Mouse (Mus musculus) forebrain, embryonic 13.5 days (tissue): Measurements from ENCODE around the gene Cdkn2d. TPM values are rescaled to one million over a fixed set of nuclear protein-coding genes. Genes with fewer than 3 reads are reported as not detected.

Experiments used
- ATAC-seq: fragments of 200-750 bp; cut with Nextera tagmentation; 2 replicates; pipeline ENCODE4 v1.8.0; 2017
- H3K27ac ChIP-seq: fragments of 300-500 bp; sonication (generic); 2 replicates; pipeline ENCODE4 v1.5.1; 2015; ENCODE audit warnings: inconsistent platforms, mild to moderate bottlenecking, moderate library complexity
- H3K27me3 ChIP-seq: fragments of 300-500 bp; sonication (generic); 2 replicates; pipeline ENCODE4 v1.6.1; 2015; ENCODE audit warnings: mild to moderate bottlenecking, inconsistent platforms
- H3K36me3 ChIP-seq: fragments of 300-500 bp; sonication (generic); 2 replicates; pipeline ENCODE4 v1.6.1; 2015; ENCODE audit warnings: mild to moderate bottlenecking, inconsistent platforms; ENCODE audit not compliant: poor library complexity, severe bottlenecking
- H3K4me1 ChIP-seq: fragments of 300-500 bp; sonication (generic); 2 replicates; pipeline ENCODE4 v1.6.1; 2015; ENCODE audit warnings: inconsistent platforms
- H3K4me2 ChIP-seq: fragments of 300-500 bp; sonication (generic); 2 replicates; pipeline ENCODE4 v1.6.1; 2015; ENCODE audit warnings: inconsistent platforms, mild to moderate bottlenecking, moderate library complexity
- H3K4me3 ChIP-seq: fragments of 300-500 bp; sonication (generic); 2 replicates; pipeline ENCODE4 v1.5.1; 2015; ENCODE audit warnings: mild to moderate bottlenecking, inconsistent platforms
- H3K9ac ChIP-seq: fragments of 300-500 bp; sonication (generic); 2 replicates; pipeline ENCODE4 v1.6.1; 2015; ENCODE audit warnings: mild to moderate bottlenecking, inconsistent platforms
- H3K9me3 ChIP-seq: fragments of 300-500 bp; sonication (generic); replicated peaks from 2 replicates; pipeline ENCODE4 v1.6.1; 2016; ENCODE audit warnings: inconsistent platforms
- whole genome bisulfite sequencing: fragments of 180-500 bp; shearing (Covaris S2); methylation state at CpG from one replicate; pipeline ENCODE4 v1.1.7; 2015; 5-methylcytosine and 5-hydroxymethylcytosine counted together
- polyA plus RNA-seq: library from polyadenylated mRNA; unstranded; fragments of >200 nt; fragmentation: Nextera tagmentation; extraction: Ambion mirVana; gene quantifications from 2 replicates; pipeline ENCODE4 v1.2.1, GENCODE M21; 2015

Gene Cdkn2d
- polyA plus RNA-seq = 85.4 and 88.3 TPM in 2 replicates

GRCm38 (mm10) chr9:21291022-21291787, at the start of gene Cdkn2d:
Gene Cdkn2d, minus strand, starts transcription at chr9:21291407.
- WGBS = under 1% methylated on average over 46 of the region's 51 CpGs
- peaks cover 37% of the 10 kb centered on the region for H3K4me1 ChIP-seq

GRCm38 (mm10) chr9:21340411-21340810, 49.2 kb upstream of the Cdkn2d start:
- Histone ChIP-seq H3K27me3 (no peaks in the 10 kb centered on the region), H3K4me1 (peaks cover 3% of the 10 kb centered on the region; the same call in 1 of the 2 replicates), H3K4me3 (no peak overlapping the region), H3K36me3 (peaks cover 47% of the 10 kb centered on the region), H3K27ac (no peak overlapping the region), H3K4me2 (no peak overlapping the region), H3K9me3 (no peaks in the 10 kb centered on the region), H3K9ac (no peak overlapping the region)
- no peak for ATAC-seq
- 94% methylated on average over 4 of the region's 4 CpGs for WGBS

More at GRCm38 (mm10) chr9:21291022-21291787, at the start of gene Cdkn2d:
- H3K4me3 ChIP-seq = peak within 1 kb of the TSS; percentile 85
- peak within 1 kb of the TSS; percentile 83 for H3K27ac ChIP-seq
- H3K27me3 ChIP-seq = no peaks in the 10 kb centered on the region
- H3K9ac ChIP-seq = peak within 1 kb of the TSS; percentile 86
- H3K36me3 ChIP-seq = peaks cover 4% of the 10 kb centered on the region; the same call in 1 of the 2 replicates
- H3K4me2 ChIP-seq = peak within 1 kb of the TSS; percentile 87
- ATAC-seq = peak; percentile 96
- H3K9me3 ChIP-seq = no peaks in the 10 kb centered on the region

- WGBS = 18% methylated on average over 20 of the region's 20 CpGs
- H3K27me3 ChIP-seq = no peaks in the 10 kb centered on the region
- no peak for ATAC-seq
- peaks cover 29% of the 10 kb centered on the region for H3K36me3 ChIP-seq
- H3K4me2 ChIP-seq = no peak overlapping the region
- no peak overlapping the region for H3K4me3 ChIP-seq
- H3K9ac ChIP-seq = no peak overlapping the region
- no peak overlapping the region for H3K27ac ChIP-seq
- H3K9me3 ChIP-seq = no peaks in the 10 kb centered on the region
- peaks cover 7% of the 10 kb centered on the region; the same call in 1 of the 2 replicates for H3K4me1 ChIP-seq
Observed at GRCm38 (mm10) chr9:21337652-21338051, 46.4 kb upstream of the Cdkn2d start.

GRCm38 (mm10) chr9:21336491-21336890, 45.3 kb upstream of the Cdkn2d start:
- H3K27ac ChIP-seq = no peak overlapping the region
- no peak overlapping the region for H3K4me3 ChIP-seq
- peaks cover 13% of the 10 kb centered on the region; the same call in 1 of the 2 replicates for H3K4me1 ChIP-seq
- H3K9me3 ChIP-seq = no peaks in the 10 kb centered on the region
- H3K36me3 ChIP-seq = peaks cover 17% of the 10 kb centered on the region
- H3K9ac ChIP-seq = no peak overlapping the region
- no peaks in the 10 kb centered on the region for H3K27me3 ChIP-seq
- ATAC-seq = no peak
- 78% methylated on average over 8 of the region's 8 CpGs for WGBS
- no peak overlapping the region for H3K4me2 ChIP-seq

- H3K9me3 ChIP-seq = no peaks in the 10 kb centered on the region
- H3K4me1 ChIP-seq = peaks cover 13% of the 10 kb centered on the region; the same call in 1 of the 2 replicates
- no peak overlapping the region for H3K4me3 ChIP-seq
- H3K27me3 ChIP-seq = no peaks in the 10 kb centered on the region
- H3K27ac ChIP-seq = no peak overlapping the region
- peaks cover 8% of the 10 kb centered on the region; the same call in 1 of the 2 replicates for H3K36me3 ChIP-seq
- no peak overlapping the region for H3K9ac ChIP-seq
- 85% methylated on average over 4 of the region's 4 CpGs for WGBS
- no peak for ATAC-seq
- H3K4me2 ChIP-seq = no peak overlapping the region
Observed at GRCm38 (mm10) chr9:21335391-21335790, 44.2 kb upstream of the Cdkn2d start.

- H3K9ac ChIP-seq = no peak overlapping the region
- H3K27me3 ChIP-seq = no peaks in the 10 kb centered on the region
- H3K4me3 ChIP-seq = no peak overlapping the region
- no peak for ATAC-seq
- no peaks in the 10 kb centered on the region for H3K9me3 ChIP-seq
- H3K4me1 ChIP-seq = peaks cover 13% of the 10 kb centered on the region; the same call in 1 of the 2 replicates
- no peak overlapping the region for H3K4me2 ChIP-seq
- 0 out of 2 replicates have a peak, but pooled peaks cover 6% of the 10 kb centered on the region for H3K36me3 ChIP-seq
- H3K27ac ChIP-seq = no peak overlapping the region
Observed at GRCm38 (mm10) chr9:21334747-21335146, 43.5 kb upstream of the Cdkn2d start.

- Histone ChIP-seq H3K27me3 (no peaks in the 10 kb centered on the region), H3K9ac (no peak overlapping the region), H3K4me2 (no peak overlapping the region), H3K27ac (no peak overlapping the region), H3K4me3 (no peak overlapping the region), H3K4me1 (peaks cover 13% of the 10 kb centered on the region; the same call in 1 of the 2 replicates), H3K36me3 (no peaks in the 10 kb centered on the region), H3K9me3 (no peaks in the 10 kb centered on the region)
- ATAC-seq = no peak
- 94% methylated on average over 1 of the region's 1 CpGs for WGBS
Observed at GRCm38 (mm10) chr9:21333523-21333922, 42.3 kb upstream of the Cdkn2d start.

GRCm38 (mm10) chr9:21332161-21333061, 41.2 kb upstream of the Cdkn2d start:
- H3K27ac ChIP-seq = peak overlapping the region; percentile 51; the same call in 1 of the 2 replicates
- no peaks in the 10 kb centered on the region for H3K27me3 ChIP-seq
- H3K4me3 ChIP-seq = no peak overlapping the region
- ATAC-seq = no peak
- no peaks in the 10 kb centered on the region for H3K9me3 ChIP-seq
- 24% methylated on average over 9 of the region's 9 CpGs for WGBS
- H3K4me1 ChIP-seq = peaks cover 9% of the 10 kb centered on the region; the same call in 1 of the 2 replicates
- H3K36me3 ChIP-seq = no peaks in the 10 kb centered on the region
- H3K9ac ChIP-seq = peak overlapping the region; percentile 38; the same call in 1 of the 2 replicates
- no peak overlapping the region for H3K4me2 ChIP-seq

GRCm38 (mm10) chr9:21331365-21332140, 40.3 kb upstream of the Cdkn2d start:
- 88% methylated on average over 12 of the region's 12 CpGs for WGBS
- Histone ChIP-seq H3K27me3 (no peaks in the 10 kb centered on the region), H3K4me3 (no peak overlapping the region), H3K9ac (no peak overlapping the region), H3K9me3 (no peaks in the 10 kb centered on the region), H3K4me1 (peaks cover 9% of the 10 kb centered on the region; the same call in 1 of the 2 replicates), H3K4me2 (no peak overlapping the region), H3K27ac (no peak overlapping the region), H3K36me3 (0 out of 2 replicates have a peak, but pooled peaks cover under 1% of the 10 kb centered on the region)
- no peak for ATAC-seq

- 92% methylated on average over 10 of the region's 10 CpGs for WGBS
- ATAC-seq = no peak
Observed at GRCm38 (mm10) chr9:21329699-21330289, 38.6 kb upstream of the Cdkn2d start.

GRCm38 (mm10) chr9:21329041-21329440, 37.8 kb upstream of the Cdkn2d start:
- no peaks in the 10 kb centered on the region for H3K9me3 ChIP-seq
- no peak overlapping the region for H3K27ac ChIP-seq
- ATAC-seq = no peak
- peaks cover 9% of the 10 kb centered on the region; the same call in 1 of the 2 replicates for H3K4me1 ChIP-seq
- no peaks in the 10 kb centered on the region for H3K27me3 ChIP-seq
- H3K9ac ChIP-seq = no peak overlapping the region
- no peak overlapping the region for H3K4me2 ChIP-seq
- 84% methylated on average over 3 of the region's 5 CpGs for WGBS
- no peak overlapping the region for H3K4me3 ChIP-seq
- H3K36me3 ChIP-seq = peaks cover 9% of the 10 kb centered on the region; the same call in 1 of the 2 replicates

More at GRCm38 (mm10) chr9:21329699-21330289, 38.6 kb upstream of the Cdkn2d start:
- no peak overlapping the region for H3K9ac ChIP-seq
- H3K4me2 ChIP-seq = no peak overlapping the region
- H3K4me1 ChIP-seq = peaks cover 9% of the 10 kb centered on the region; the same call in 1 of the 2 replicates
- H3K36me3 ChIP-seq = 0 out of 2 replicates have a peak, but pooled peaks cover 5% of the 10 kb centered on the region
- H3K9me3 ChIP-seq = no peaks in the 10 kb centered on the region
- no peak overlapping the region for H3K4me3 ChIP-seq
- H3K27me3 ChIP-seq = no peaks in the 10 kb centered on the region
- no peak overlapping the region for H3K27ac ChIP-seq
